In the genomic region with DNA sequence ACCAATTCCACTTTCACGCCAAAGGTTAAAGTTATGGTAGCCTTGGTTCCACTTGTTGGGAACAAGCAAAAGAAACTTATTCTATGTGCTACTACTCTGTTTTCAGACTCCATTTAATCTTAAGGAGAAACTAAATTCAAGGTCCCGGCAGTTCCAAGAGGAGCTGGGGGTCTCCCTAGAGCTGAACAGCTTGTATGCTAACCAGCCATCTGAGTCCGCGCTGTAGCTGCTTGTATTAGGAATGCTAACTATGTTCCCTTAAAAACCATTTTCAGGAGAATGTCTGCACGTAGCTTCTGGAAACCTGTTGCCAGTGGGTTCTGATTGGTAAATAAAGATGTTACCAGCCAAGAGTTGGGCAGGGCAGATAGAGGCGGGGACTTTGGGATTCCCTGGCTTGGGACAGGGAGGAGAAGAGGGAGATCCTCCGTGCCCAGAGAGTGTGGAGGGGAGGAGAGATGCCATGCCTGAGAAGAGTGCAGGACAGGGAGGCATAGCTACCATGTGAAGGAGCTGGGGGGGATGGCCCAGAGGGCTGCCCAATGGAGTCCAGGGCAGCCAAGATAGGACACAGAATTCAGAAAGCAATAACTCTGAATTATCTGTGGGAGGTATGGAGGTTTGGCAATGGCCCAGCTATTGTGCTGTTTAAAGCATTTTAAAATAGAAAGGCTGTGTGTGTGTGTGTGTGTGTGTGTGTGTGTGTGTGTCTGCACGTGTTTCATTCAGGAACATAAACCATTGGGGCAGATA, we compare ENCODE assay signal across 16 mouse cellular contexts.
"Had no signal": no experiment of that assay in that cellular context is flagged by ENCODE, and none has a peak within 500 bp of the region (broad histone marks: within the 10 kb centered on the region; RNA-seq: fewer than 3 reads in every experiment).

No protein-coding gene starts in this region.

- H3K27me3 ChIP-seq: kidney, embryonic 15.5 days; limb, embryonic 12.5 days; midbrain, embryonic 15.5 days; neural tube, embryonic 13.5 days had no signal

- DNase-seq: kidney, adult 2 months; kidney, postnatal 36 days; layer of hippocampus, adult 9-11 months; layer of hippocampus, postnatal 36 days; lung, adult 18-20 months; lung, postnatal 10 days; lung, postnatal 4 days; right cerebral cortex, postnatal 14 days; thymus, adult 2 months; thymus, postnatal 25 days had no signal

- H3K9ac ChIP-seq: kidney, embryonic 15.5 days; limb, embryonic 12.5 days; liver, embryonic 14.5 days; midbrain, embryonic 15.5 days; neural tube, embryonic 13.5 days had no signal

- H3K4me1 ChIP-seq: kidney, embryonic 15.5 days; midbrain, embryonic 15.5 days; neural tube, embryonic 13.5 days had no signal

- H3K9me3 ChIP-seq: kidney, embryonic 15.5 days; limb, embryonic 12.5 days; midbrain, embryonic 10.5 days; midbrain, embryonic 15.5 days; neural tube, embryonic 13.5 days had no signal

- H3K36me3 ChIP-seq: kidney, embryonic 15.5 days; limb, embryonic 12.5 days; midbrain, embryonic 10.5 days; midbrain, embryonic 15.5 days; neural tube, embryonic 13.5 days had no signal

- H3K4me3 ChIP-seq: kidney, embryonic 15.5 days; limb, embryonic 12.5 days; midbrain, embryonic 10.5 days; midbrain, embryonic 15.5 days; neural tube, embryonic 13.5 days had no signal

- ATAC-seq: midbrain, embryonic 15.5 days had no signal

- H3K4me2 ChIP-seq: kidney, embryonic 15.5 days; limb, embryonic 12.5 days; midbrain, embryonic 15.5 days; neural tube, embryonic 13.5 days had no signal

- H3K27ac ChIP-seq: kidney, embryonic 15.5 days; limb, embryonic 12.5 days; liver, embryonic 14.5 days; midbrain, embryonic 10.5 days; midbrain, embryonic 15.5 days; neural tube, embryonic 13.5 days had no signal
